Mouse (Mus musculus) liver, embryonic 14.5 days (tissue): ENCODE data around the gene Qrich1.

Experiments
- CTCF ChIP-seq: IDR thresholded peaks from 2 replicates; pipeline ENCODE4 v1.5.1; 2016; ENCODE audit warnings: antibody characterized with exemption, low read depth, control low read depth
- EP300 ChIP-seq: IDR thresholded peaks from 2 replicates; pipeline ENCODE4 v1.6.1; 2016; ENCODE audit warnings: antibody characterized with exemption, low read depth

DNA sequence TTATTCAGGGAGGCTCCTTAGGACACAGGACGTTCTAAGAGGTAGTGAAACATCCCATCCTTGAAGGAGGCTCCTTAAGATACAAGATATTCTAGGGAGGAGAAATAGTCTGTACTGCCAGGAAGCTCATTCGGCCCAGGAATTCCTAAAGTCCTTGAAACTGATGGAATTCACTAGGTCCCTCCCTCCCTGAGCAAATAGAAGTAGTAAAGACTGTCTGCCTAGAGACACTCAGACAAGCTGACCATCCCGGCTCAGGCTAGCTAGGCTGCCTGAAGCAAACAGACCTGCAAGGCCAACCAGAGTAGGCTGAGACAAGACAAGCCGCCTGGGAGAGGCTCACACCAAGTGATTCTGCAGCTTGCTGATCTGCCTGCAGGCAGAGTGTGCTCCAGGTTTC, 46.8 kb upstream of the Qrich1 start:
- no peak for TF ChIP-seq CTCF
- TF ChIP-seq EP300, result no peak
